Mouse (Mus musculus): ENCODE measurements around the gene Lrrc36.

Gene Lrrc36

DNA sequence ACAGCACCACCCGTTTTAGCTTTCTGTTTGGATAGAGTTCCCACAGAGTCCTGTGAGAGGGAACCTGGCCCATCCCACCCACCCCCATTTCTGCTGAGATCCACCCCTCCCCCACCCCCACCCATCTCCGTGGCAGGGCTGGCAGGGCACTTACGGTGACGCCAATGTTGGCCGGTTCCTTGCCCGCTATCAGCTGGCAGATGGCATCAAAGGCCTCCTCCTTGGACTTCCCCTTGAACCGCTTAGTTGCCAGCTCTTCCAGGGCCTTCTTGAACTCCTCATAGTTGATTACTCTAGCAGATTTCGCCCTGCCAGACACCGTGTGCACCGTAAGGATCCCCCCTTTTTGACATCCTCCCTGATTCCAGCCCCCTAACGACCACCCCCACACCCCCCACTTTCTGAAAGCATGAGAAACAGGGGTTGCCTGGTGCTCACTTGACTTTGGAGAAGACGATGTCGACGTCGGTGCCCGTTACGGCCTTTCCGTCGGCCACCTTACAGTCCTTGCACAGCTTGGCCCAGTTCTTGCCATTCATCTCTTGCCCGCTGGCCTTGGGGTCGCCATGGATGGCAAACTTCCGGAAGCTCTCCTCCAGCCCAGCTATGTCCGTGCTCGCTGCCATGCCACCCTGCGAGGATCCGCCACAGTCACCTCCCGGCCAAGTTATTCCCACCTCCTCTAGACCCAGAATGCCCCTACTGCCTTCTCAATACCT lies 54.8 kb downstream of the Lrrc36 start:
- DNase-seq, result peak; percentile 47 to 56

DNA sequence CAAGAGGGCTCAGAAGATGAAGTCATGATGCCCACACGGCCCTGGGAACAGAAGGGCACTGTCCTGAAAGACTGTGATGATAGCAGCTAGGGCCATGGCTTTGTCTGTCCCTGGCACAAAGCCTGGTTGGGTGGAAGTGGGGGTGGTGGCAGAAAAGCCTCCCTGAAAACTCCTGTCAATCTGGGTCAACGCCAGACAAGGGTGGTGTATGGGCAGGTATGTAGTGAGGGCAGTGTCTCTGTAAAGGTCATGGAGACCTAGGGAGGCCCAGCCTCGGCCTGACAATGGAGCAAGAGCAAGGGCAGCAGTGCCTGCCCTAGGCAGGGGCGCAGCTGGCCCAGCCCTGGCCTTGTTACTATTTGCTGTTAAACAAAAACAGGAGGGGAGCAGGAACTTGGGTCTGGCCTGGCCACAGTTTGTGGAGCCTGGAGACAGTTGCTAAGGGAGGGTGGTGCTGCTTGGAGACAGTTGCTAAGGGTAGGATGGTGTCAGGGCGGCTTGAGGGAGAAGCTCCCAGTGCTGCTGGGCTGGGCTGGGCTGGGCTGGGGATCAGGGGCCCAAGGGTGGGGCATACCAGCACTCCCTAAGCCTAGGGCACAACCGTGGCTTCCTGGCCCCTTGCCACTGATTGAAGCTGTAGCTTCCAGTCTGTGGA lies 55.8 kb downstream of the Lrrc36 start:
- DNase-seq, result peak; percentile 64 to 68

DNA sequence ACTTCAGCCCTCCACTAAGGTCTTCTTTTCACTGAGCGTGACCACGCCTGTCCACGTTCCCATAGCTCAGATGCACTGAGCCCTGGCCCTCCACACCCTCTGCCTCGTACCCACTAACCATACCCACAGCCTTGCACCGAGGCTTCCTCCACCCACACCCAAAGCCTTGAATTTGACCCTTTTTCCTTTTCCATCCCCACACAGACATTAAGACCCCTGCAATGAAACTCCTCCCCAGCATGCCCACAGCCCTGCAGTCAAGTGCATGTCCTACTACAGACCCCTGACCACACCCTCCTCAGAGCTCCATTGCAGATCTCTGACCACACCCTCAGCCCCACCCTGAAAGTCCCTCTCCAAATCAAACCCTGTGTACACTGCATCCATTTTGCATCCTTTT lies 56.4 kb downstream of the Lrrc36 start:
- no peak for DNase-seq

DNA sequence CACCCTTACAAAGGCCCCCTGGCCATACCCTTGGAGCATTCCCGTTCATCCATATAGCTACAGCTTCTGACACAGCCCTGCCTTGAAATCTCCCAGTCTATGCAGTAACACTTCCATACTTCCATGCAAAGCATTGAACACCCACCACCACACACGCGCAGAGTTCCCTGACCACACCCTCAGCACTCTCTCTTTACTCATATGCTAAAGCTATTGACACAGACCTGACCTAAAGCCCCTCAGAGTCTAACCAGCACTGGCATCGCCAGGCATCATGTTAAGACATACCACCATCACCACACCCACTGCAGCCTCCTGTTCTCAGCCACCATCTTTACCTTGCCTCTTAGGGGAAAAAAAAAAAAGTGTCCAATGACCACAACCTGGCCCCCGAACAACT lies 56.9 kb downstream of the Lrrc36 start:
- DNase-seq, result no peak

DNA sequence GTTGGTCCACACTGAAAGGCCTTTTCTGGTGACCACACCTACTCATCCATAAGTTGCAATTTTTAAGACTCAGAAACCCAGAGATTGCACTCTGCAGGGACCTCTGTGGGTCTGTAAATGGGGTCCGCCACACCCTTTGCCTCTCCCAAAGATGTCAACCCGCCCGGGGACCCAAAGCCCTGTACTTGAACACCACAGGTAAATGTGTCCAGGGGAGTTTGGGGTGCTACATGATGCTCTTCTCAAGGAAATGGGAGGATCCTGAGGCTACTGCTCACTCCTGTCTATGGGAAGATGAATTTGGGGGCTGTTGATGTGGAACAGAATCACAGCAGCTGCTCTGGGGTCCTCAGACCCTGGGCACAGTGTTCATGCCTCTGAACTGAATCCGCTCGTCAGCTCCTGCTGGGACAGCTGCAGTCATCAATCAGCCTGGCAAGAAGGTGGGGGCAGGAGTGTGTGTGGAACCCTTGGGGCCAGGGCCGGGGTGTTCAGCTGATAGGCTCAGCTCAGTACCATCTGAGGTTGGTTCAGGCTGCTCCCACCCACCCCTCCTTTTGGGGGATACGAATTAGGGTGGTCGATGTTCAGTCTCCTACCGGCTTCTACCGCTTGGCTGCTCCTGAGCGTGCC lies 57.4 kb downstream of the Lrrc36 start:
- DNase-seq, result peak in 1 of 2 experiments; percentile 22

DNA sequence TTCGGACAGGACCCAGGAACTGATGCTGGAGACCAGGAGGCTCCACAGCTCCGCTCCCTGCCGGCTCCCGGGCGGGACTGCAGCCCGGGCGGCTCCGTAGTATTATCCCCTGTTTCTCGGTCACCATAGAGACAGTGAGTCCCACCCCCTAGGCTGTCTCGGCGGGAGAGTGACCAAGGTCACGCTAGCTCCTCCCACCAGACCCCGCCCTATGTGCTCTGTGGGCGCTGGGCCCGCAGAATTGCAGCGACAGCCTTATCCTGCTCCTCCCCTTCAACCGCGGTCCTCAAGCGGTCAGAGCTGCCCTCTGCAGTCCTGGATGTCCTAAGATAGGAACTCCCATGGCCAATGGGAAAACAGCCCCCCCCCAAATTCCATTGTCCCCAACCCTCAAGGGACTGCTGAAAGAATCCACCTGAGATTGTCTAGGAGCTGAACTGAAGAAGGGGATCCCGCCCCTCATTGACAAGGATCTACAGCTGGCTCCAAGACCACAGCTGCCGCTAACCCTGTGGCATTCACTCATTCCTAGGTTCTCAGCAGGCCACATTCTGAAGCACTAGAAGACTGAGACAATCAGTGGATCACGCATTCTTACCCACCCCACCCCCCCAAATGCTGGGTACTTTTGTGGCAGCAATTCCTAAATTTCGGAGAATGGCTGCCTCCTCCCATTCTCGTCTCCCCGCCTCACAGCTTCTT lies 58.1 kb downstream of the Lrrc36 start, which contains the start of gene Tppp3:
Gene Tppp3 (minus strand): TSS at position 213 of the 702 bp plus-strand sequence.
- peak; percentile 87 to 91 for DNase-seq

DNA sequence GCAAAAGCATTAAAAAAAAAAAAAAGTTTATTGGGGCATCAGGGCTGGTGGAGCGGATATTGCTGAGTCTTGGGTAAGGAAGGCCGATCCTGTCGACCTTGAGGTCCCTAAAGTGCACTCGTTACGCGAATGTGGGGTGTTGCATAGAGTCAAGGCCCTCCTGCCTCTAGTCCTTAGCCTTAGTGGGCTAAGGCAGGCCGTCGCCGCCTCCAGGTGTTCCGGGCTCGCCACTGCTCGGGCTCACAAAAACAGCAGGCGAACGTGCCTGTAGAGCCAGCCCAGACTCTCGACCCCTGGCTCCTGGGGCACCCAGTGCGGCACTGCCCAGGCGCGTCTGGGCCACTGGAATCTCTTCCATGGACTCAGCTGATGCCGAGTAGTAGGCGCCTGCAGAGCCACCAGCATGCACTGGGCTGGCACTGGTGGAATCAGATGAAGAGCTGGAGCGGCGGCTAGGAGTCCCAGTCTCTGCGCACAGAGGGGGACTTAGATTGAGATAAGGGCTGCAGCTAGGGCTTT lies 59.1 kb downstream of the Lrrc36 start:
- DNase-seq, result no peak

DNA sequence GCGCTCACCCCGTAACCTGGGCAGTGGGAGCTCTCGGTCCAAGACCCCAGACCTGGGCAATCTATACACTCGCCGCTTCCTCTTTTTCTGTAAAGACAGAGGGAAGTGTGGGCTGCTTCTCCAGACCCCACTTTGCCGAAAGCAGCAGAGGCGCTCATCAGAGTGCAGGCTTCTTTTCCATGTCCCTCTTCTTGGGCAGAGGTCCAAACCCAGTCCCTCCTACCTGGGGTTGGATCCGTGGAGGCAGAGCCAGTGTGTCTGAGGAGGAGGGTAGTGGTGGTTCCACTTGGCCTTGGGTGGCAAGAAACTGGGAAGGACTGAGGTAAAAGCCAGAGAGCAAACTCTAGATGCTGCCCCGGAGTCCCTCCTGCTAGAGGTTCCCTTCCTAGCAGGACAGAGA lies 59.6 kb downstream of the Lrrc36 start:
- DNase-seq, result no peak

DNA sequence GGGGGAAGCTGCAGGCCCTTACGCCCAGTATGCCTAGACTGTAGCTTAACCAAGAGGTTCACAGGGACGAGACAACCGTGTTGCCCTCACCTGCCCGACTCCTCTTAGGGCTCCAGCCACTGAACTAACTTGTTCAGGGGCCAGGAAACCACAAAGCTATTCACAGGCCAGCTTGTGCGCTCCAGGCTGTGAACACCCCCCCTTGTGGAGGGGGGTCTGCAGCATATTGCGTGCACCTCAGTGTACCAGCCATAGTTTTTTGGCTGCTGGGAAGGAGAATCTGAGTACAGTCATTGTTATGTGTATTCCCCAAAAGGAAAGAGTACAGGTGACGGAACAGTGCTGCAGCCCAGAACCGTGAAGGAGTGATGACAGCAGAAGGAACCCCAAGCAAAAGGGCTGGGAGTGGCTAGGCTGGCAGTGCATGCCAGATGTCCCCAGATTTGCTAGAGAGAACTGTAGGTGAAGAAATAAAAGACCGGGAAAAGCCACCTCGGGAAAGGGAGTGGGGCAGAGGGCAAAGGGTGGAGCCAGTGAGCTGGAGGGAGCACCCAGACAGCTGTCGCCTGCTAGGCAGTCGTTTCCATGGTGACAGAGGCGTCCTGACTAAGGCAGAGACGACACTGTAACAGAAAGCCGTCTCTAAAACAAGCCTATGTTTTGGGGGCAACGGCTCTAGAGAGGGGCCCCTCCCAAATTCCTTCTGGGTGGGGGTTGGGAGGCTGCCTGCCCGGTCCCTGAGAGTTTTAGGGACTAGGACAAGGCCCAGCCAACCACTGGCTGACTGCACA lies 60.6 kb downstream of the Lrrc36 start:
- no peak for DNase-seq

DNA sequence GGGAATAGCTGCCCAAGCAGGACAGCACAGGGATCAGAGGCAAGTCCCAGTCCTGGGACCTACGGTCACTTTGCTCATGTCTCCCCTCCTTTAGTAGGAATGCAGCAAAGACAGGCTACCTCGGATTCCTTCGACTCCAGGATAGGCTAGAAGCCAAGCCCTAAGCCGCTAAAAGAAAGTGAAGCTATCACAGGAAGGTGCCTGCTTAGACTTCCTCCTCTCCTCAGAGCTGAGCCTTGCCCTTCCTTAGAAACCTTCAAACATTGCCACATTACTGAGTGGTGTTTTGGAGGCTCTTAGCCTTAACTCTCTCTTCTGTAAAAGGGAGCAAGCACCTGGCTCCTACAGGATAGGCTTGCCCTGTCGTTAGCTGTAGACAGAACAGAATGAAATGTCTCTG lies 61.3 kb downstream of the Lrrc36 start:
- DNase-seq, result no peak

DNA sequence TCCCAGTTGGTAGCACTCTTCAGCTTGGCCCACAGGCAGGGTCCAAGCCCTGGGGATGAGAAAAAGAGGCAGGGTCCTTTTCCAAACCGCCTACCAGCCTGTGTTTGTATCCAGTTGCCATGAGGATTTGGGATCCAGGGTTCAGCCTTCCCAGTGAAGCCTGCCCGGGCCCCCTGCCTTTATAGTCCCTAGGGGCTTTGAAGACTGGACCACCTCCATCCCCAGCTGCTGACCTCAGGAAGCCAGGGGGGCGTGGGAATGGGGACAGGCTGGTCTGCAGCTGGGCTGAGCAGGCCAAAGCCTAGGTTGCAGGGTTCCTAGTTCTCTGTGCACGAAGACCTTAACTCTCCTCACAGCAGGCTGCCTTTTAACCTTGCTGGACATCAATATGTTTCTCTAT lies 61.9 kb downstream of the Lrrc36 start:
- no peak for DNase-seq

DNA sequence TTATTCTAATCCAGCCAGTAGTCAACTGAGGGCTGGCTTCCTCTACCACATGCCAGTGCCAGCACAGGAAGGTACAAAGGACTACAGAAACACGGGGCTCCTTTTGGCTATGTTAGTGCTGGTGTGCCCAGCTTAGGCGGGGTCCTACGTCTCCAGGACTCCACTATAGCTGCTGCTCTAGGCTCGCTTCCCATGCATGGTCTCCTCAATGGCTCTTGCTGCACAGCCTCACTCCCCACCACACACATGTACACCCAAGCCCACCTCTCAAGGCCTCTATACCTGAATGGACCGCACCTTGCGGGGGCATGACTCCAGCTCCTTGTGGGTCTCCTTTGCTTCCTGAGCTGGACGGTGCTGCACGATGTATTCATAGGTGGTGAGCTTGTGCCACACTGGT lies 62.4 kb downstream of the Lrrc36 start:
- DNase-seq, result no peak

DNA sequence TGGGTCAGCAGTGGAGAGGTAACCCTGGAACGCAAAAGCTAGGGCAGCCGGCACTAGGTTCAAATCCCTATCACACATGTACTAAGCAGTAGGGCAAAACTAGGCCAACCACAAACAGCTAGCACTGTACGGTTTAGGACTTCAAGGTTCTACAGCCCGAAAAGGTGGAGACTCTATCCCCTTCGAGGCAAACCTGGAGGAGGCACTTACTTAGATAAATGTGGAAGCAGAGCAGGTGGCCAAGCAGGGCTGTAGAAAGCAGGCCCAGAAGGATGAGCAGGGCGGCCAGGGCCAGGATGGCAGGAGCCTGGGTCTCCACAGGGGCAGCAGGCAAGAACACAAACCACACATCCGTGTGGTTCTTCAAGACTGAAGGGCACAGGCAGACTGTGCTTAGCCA lies 62.8 kb downstream of the Lrrc36 start:
- DNase-seq, result no peak

DNA sequence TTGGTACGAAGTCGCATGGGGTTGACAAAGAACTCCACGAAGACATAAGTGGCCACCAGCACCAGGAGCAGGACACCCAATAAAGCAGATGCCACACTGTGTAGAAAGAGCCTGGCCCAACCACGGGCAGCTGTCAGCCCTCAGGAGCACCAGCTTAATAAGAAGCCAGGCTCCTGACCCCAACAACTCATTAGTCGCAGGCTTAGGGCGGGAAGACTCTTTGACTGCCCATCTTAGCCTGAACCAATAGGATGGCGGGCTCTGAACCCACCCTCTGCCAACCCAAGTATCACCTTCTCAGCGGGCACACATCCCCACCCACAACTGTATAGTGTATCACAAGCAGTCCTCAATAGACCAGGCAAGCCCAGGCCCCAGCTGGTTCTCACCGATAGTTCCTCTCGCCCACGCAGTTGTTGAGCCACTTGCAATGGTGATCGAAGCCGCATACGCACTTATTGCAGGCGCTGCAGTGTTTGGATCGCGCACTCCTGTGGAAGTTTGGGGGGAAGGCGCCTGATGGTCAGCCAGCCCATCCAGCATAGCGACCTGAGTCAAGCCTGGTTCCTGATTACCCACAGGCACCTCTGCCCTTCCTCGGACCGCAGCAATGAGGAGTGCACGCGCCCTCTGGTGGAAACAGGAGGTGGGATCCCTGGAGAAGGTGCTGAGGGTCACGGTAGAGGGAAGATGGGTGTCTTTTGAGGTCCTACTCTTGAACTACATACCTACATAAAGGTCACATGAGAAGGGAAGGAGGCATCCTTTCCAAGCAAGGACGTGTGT lies 63.5 kb downstream of the Lrrc36 start:
- DNase-seq, result peak; percentile 77

DNA sequence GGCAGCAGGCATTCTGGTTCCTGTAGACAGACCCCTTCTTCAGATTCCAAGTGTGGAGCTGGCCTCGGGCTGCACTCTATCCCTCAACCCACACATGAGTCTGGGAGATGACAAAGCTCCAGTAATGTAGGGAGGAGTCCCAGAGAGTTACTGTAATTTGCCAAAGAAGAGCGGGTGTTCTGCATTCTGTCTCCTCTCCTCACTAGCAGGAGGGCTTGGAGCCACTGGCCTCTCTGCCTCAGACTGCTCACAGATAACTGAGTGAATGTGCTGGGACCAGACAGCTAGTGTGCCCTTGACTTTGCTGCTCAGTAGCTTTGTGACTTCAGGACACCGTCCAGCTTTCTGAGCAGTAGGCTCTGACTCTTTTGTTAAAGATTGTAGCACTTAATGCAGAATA lies 64.4 kb downstream of the Lrrc36 start:
- DNase-seq, result no peak

DNA sequence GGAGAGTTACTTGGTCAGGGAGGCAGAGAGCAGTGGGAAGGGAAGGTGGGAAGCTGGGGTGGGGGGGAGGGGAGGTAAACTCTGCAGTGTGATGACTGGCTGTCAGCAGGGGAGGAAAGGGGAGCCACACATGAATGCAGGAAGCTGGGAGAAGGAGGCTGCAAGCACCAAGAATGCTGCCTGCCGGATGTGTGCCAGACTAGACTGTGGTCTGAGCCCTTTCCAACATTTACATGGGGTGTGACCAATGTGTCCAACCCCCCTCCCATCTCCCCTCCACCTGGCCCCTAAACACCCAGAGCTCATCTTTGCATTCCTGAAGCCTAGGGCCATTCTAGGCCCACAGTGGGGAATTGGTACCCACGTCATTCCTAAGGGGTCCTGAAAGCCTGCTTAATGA lies 67.6 kb downstream of the Lrrc36 start:
- no peak for DNase-seq

DNA sequence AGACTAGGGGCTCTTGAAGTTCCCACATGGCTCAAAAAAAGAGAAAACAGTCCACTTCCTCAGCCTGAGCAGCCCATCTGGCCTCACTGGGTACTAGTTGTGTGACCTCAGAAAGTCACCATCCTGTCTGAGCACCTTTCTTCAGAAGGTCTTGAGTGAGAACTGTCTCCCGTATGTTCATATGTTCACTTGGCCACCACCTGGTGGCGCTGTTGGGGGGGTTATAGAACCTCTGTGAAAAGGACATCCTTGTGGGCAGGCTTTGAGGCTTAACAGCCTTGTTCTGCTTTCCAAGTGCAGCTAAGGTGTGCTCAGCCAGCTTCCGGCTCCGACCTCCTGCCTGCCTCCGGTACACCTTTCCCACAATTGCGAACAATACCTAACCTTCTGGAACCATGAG lies 68.1 kb downstream of the Lrrc36 start:
- DNase-seq, result peak; percentile 19 to 52

DNA sequence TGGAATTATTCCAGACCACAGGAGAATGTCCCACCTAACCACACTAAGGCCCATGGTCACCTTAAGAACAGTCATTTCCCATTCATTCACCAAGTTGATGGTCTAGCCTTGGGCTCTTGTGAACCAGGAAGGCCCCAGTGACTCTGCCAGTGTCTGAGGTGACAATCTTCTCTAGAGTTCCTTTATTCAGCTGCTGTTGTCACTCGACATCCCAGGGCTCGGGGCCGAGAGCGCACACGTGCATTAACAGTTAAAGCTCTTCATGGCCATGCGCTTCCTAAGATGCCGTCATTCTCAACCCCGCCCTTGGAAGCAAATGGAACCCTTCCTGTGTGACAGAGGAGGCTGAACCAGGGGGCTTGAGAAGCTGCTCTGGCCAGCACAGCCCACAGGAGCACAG lies 68.8 kb downstream of the Lrrc36 start:
- DNase-seq, result no peak

DNA sequence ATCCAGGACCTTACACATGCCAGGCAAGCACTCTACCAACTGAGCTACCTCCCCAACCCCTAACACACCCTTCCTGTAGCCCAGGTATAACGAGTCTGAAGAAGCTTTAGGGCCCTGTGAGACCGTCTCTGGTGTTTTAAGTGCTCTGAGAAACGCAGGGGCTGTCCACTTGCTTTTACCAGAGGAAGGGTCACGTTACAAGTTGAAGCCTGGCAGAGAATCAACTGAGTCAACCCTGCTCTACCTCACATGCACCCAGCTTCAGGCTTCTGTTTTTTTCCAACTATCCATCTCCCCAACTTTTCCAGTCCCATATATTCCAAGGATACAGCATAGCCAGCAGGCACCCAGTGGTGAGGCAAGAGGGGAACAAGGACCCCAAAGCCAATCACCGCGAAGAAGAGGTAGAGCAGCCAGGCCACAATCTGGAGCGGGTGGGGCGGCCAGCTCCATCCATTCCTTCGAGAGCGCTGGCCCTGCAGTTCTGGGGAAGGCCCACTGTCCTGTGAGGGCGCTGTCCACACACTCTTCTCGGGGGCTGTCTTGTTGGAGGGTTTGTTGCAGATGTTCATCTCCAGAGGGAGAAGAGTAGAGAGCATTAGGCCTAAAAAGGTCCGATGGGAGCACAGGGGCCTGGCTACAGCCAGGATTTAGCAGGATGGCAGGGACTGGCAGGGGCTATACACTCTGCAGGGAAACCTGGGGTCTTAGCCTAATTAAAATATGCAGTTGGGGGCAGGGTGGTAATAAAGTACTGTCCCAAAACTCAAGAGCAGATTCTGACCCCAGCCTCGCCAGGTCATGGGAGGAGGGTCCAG lies 70.0 kb downstream of the Lrrc36 start:
- DNase-seq, result peak; percentile 42 to 55

DNA sequence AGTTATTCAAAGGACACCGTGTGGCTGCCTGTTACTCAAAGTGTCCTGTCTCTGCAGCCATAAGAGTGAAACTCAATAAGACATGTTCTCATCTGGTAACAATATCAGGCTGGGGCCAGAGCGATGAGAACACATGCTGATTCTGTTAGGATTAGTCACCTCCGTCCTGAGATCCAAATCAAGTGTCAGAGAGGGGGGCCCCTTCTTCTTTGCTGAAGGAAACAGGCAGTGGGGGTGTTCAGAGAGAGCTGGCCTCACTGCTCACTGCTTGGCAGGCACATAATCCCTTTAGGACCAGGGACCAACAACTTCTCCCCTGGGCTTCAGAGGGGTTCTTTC lies 70.6 kb downstream of the Lrrc36 start:
- no peak for DNase-seq

DNA sequence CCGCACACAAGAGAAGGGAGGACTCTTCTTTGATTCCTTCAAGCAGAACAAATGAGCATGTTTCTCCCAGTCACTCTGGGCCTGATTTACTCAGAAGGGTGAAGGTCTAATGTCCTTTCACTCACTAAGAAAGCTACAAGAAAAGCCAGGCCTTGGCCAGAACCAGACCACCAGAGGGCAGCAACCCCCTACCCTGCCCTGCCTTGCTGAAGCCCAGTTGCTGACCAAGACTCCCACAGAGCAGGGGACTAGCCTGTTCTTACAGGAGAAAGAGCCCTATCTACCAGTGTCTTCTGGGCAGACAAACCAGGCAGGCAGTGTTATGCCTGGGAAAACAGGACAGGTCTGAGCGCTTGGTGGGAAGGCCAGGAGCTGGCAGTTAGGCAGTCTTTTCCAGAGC lies 71.0 kb downstream of the Lrrc36 start:
- peak; percentile 13 to 24 for DNase-seq

Measured in cerebellum, postnatal 36 days (tissue).